Mouse (Mus musculus) liver, embryonic 13.5 days (tissue): ENCODE data around the gene Aurka. TPM values are rescaled to one million over a fixed set of nuclear protein-coding genes. Genes with fewer than 3 reads are reported as not detected.

Source experiments
- ATAC-seq: fragments of 200-750 bp; cut with Nextera tagmentation; 2 replicates; pipeline ENCODE4 v1.8.0; 2017; ENCODE audit warnings: low read depth, mild to moderate bottlenecking, moderate number of reproducible peaks, moderate library complexity
- DNase-seq: peaks from one replicate; pipeline ENCODE4 v3.0.0; 2022
- H3K27ac ChIP-seq: fragments of 300-500 bp; sonication (generic); 2 replicates; pipeline ENCODE4 v1.5.1; 2015; ENCODE audit warnings: moderate library complexity, mild to moderate bottlenecking, inconsistent platforms
- H3K27me3 ChIP-seq: fragments of 300-500 bp; sonication (generic); 2 replicates; pipeline ENCODE4 v1.6.1; 2015; ENCODE audit warnings: mild to moderate bottlenecking, inconsistent platforms
- H3K36me3 ChIP-seq: fragments of 300-500 bp; sonication (generic); 2 replicates; pipeline ENCODE4 v1.6.1; 2015; ENCODE audit warnings: mild to moderate bottlenecking, inconsistent platforms
- H3K4me1 ChIP-seq: fragments of 300-500 bp; sonication (generic); replicated peaks from 2 replicates; pipeline ENCODE4 v1.6.1; 2015; ENCODE audit warnings: inconsistent platforms
- H3K4me2 ChIP-seq: fragments of 300-500 bp; sonication (generic); 2 replicates; pipeline ENCODE4 v1.6.1; 2015; ENCODE audit warnings: inconsistent platforms, mild to moderate bottlenecking, moderate library complexity
- H3K4me3 ChIP-seq: fragments of 300-500 bp; sonication (generic); replicated peaks from 2 replicates; pipeline ENCODE4 v1.5.1; 2015; ENCODE audit warnings: mild to moderate bottlenecking, inconsistent platforms
- H3K9ac ChIP-seq: fragments of 300-500 bp; sonication (generic); 2 replicates; pipeline ENCODE4 v1.6.1; 2015; ENCODE audit warnings: mild to moderate bottlenecking, inconsistent platforms
- H3K9me3 ChIP-seq: fragments of 300-500 bp; sonication (generic); replicated peaks from 2 replicates; pipeline ENCODE4 v1.6.1; 2016; ENCODE audit warnings: inconsistent platforms
- WGBS: fragments of 180-500 bp; shearing (Covaris S2); methylation state at CpG from one replicate; pipeline ENCODE4 v1.1.7; 2015; ENCODE audit not compliant: insufficient replicate concordance; 5-methylcytosine and 5-hydroxymethylcytosine counted together
- polyA plus RNA-seq: library from polyadenylated mRNA; unstranded; fragments of >200 nt; fragmentation: Nextera tagmentation; extraction: Ambion mirVana; gene quantifications from 2 replicates; pipeline ENCODE4 v1.2.1, GENCODE M21; 2015

Gene Aurka
- polyA plus RNA-seq, 1 experiment from 2014 or later: 142 TPM

DNA sequence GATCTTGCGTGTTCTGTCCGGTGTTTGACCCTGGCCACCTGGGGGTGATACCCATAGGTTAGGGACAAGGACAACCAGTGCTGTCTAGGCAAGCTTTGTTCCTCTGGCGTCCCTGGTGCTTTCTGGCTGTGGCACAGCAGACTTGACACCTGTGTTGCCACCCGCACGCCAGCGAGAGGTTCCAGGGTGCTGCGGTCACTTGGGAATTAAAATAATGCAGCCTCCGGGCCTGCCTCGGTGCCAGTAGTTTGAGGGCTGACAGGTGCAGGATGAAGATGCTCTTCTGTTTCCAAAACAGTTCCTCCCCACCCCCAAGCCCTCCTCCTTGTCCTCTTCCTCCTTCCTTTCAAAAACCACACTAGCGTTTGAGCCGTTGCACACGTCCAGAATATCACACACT, 11.6 kb upstream of the Aurka start:
- no peak for DNase-seq
- Histone ChIP-seq H3K27me3 (no peaks in the 10 kb centered on the region), H3K4me2 (no peak overlapping the region), H3K9me3 (no peaks in the 10 kb centered on the region), H3K4me1 (no peaks in the 10 kb centered on the region), H3K36me3 (peaks cover 64% of the 10 kb centered on the region), H3K9ac (no peak overlapping the region), H3K4me3 (no peak overlapping the region), H3K27ac (no peak overlapping the region)
- no peak for ATAC-seq
- WGBS: 76% methylated on average over 12 of the region's 12 CpGs

DNA sequence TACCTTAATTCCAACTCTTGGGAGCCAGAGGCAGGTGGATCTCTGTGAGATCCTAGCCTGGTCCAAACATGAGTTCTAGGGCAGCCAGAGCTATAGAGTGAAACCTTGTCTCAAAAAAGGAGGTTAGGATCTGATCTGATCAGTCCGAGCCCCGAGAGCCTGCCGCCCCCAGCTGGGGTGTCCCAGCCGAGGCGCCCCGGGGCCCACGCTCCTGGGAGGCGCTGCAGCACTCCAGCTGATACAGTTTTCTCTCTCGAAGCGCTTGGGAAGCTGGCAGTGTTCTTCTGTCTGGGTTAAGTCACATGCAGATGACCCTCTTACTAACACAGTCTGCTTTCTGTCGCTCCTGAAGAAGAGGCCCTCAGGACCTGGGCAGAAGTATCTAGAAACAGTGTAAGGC, 11.0 kb upstream of the Aurka start:
- H3K27me3 ChIP-seq: no peaks in the 10 kb centered on the region
- DNase-seq: no peak
- H3K9me3 ChIP-seq: no peaks in the 10 kb centered on the region
- 88% methylated on average over 11 of the region's 11 CpGs for WGBS
- no peaks in the 10 kb centered on the region for H3K4me1 ChIP-seq
- H3K4me2 ChIP-seq: no peak overlapping the region
- peaks cover 70% of the 10 kb centered on the region for H3K36me3 ChIP-seq
- H3K27ac ChIP-seq: no peak overlapping the region
- H3K9ac ChIP-seq: no peak overlapping the region
- no peak overlapping the region for H3K4me3 ChIP-seq
- no peak for ATAC-seq

DNA sequence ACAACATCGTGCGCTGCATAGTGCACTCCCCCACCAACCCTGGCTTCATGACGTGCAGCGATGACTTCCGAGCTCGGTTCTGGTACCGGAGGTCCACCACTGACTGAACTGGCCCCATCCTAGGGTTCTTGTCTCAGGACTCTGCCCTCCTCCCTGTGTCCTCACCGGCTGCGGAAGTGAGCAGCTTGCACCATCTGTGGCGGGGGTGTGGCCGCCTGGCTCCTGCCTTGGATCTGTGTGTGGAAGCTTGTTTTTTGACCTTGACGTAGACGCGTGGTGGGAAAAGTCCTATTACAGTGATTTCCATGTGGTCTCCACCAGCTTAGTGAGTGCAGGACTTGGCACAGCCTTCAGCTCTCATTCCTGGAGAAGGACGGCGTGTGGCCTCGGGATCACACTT, 10.2 kb upstream of the Aurka start:
- Histone ChIP-seq H3K36me3 (peaks cover 78% of the 10 kb centered on the region), H3K9ac (no peak overlapping the region), H3K27ac (no peak overlapping the region), H3K4me3 (no peak overlapping the region), H3K27me3 (no peaks in the 10 kb centered on the region), H3K4me1 (no peaks in the 10 kb centered on the region), H3K9me3 (no peaks in the 10 kb centered on the region), H3K4me2 (no peak overlapping the region)
- WGBS: 93% methylated on average over 17 of the region's 17 CpGs
- no peak for ATAC-seq
- DNase-seq: no peak

DNA sequence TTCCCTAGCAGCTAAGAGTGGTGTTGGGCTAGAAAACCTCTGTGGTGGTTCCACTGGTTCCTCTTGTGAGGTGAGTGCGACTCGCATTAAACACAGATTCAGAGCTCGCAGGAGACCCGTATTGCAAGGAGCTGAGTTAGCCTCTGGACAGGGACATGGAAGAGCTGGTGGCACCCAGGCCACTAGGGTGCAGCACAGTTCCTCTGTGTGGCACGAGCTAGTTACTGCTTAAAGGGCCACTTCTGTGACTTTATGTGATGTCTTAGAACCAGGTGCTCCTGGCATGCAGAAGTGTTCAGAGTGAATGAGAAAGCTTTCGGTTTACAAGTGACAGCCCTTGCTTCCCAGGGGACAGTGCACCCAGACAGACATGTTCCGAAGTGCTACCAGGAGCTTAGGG, 8.0 kb upstream of the Aurka start:
- no peaks in the 10 kb centered on the region for H3K9me3 ChIP-seq
- no peak overlapping the region for H3K9ac ChIP-seq
- DNase-seq (no peak), ATAC-seq (no peak)
- no peaks in the 10 kb centered on the region for H3K27me3 ChIP-seq
- no peaks in the 10 kb centered on the region for H3K4me1 ChIP-seq
- H3K4me3 ChIP-seq: no peak overlapping the region
- peaks cover 98% of the 10 kb centered on the region for H3K36me3 ChIP-seq
- WGBS: 74% methylated on average over 7 of the region's 7 CpGs
- no peak overlapping the region for H3K27ac ChIP-seq
- no peak overlapping the region for H3K4me2 ChIP-seq

DNA sequence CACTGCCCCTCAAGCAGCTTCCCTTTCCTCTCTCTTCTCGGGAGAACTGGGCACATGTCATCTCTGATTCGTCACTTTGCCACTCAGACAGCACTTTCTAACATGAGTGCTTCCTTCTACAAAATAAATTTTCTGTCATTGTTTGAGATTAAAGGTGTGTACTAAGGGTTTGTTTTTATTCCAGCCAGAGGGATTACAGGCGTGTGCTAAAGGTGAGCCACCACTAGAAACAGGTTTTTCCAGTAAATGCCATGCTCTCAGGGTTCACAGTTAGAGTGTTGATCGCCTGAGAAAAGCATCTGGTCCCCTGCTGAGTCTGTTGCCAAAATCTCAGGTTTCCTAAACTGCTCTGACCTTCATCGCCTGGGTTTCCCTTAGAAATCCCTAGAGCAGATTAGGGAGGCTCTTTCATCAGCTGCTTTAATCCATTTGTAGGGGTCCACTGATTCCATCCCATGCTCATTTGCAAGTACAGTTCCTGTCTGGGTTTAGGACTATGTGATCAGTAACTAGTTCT, 6.7 kb upstream of the Aurka start:
- H3K4me3 ChIP-seq: no peak overlapping the region
- H3K9me3 ChIP-seq: no peaks in the 10 kb centered on the region
- H3K4me2 ChIP-seq: no peak overlapping the region
- H3K9ac ChIP-seq: no peak overlapping the region
- WGBS: 65% methylated on average over 5 of the region's 5 CpGs
- peaks cover 98% of the 10 kb centered on the region for H3K36me3 ChIP-seq
- H3K4me1 ChIP-seq: peaks cover 13% of the 10 kb centered on the region
- H3K27me3 ChIP-seq: no peaks in the 10 kb centered on the region
- H3K27ac ChIP-seq: no peak overlapping the region
- DNase-seq (no peak), ATAC-seq (no peak)

DNA sequence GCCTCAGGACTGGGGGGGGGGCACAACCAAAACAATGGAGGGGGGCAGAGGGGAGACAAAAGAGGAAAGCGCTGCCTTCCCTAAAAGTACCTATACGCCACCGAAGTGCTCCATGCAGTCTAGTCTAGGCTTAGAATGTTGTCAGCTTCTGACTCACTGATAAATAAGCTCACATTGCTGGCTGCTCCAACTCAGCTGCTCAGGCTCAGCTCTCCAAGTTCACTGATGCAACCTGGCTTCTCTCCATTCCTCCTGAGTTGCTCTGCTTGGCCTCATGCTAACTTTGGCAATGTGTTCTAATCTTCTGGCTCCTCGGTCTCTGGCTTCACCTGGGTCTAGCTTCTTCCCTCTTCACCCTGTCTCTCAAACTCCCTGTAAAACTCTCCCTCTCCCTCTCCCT, 6.2 kb upstream of the Aurka start:
- Histone ChIP-seq H3K9me3 (no peaks in the 10 kb centered on the region), H3K36me3 (peaks cover 93% of the 10 kb centered on the region), H3K4me2 (no peak overlapping the region), H3K4me1 (peaks cover 18% of the 10 kb centered on the region), H3K27me3 (no peaks in the 10 kb centered on the region), H3K4me3 (no peak overlapping the region), H3K9ac (no peak overlapping the region), H3K27ac (no peak overlapping the region)
- ATAC-seq: no peak
- DNase-seq: no peak
- 88% methylated on average over 4 of the region's 4 CpGs for WGBS

DNA sequence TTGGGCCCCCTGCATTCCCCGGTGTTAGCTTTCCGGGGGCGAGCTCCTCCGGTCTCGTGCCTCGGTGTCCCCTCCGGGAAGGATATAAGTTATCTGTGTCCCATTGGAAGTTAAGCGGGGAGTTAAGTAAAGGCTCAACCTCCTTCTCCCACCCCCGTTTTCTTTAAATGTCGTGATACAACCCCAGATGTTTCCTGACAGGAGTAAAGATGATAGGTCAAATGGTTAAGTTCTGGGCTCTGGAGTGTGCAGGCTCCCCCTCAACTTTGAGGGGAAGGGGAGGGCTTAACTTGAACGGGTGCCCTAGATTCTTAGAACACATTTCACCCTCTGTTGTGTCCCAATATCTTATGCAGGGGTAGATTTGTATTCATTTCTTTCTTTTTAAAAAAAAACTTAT, 923 bp upstream of the Aurka start:
- peak overlapping the region; percentile 85 for H3K4me3 ChIP-seq
- 1% methylated on average over 11 of the region's 11 CpGs for WGBS
- peaks cover 53% of the 10 kb centered on the region for H3K4me1 ChIP-seq
- ATAC-seq (no peak), DNase-seq (no peak)
- peaks cover 69% of the 10 kb centered on the region for H3K36me3 ChIP-seq
- peak overlapping the region; percentile 93 for H3K9ac ChIP-seq
- H3K9me3 ChIP-seq: no peaks in the 10 kb centered on the region
- peak overlapping the region; percentile 75 for H3K27ac ChIP-seq
- peak overlapping the region; percentile 88 for H3K4me2 ChIP-seq
- no peaks in the 10 kb centered on the region for H3K27me3 ChIP-seq

DNA sequence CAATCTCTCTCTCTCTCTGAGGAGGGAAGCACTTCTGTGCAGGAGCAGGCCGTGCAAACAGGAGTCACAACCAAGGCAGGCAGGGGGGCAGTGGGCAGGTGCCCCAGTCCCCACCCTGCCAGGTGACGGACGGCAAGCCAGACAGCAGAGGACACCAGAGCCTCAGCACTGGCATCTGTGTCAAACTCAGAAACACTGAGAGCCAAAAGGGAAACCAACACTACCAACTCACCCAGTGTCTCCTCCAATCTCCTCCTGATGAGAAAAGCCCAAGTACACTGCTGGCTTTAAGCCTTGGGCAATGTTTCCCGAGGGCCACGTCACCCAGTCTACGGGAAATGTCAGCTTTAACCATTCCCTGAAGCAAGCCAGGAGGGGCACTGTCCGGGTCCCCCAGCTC, 7.2 kb downstream of the Aurka start:
- H3K9ac ChIP-seq: no peak overlapping the region
- DNase-seq (no peak), ATAC-seq (no peak)
- no peaks in the 10 kb centered on the region for H3K27me3 ChIP-seq
- WGBS: 87% methylated on average over 7 of the region's 7 CpGs
- H3K4me3 ChIP-seq: no peak overlapping the region
- peaks cover 100% of the 10 kb centered on the region for H3K36me3 ChIP-seq
- no peaks in the 10 kb centered on the region for H3K9me3 ChIP-seq
- peaks cover 53% of the 10 kb centered on the region for H3K4me1 ChIP-seq
- H3K27ac ChIP-seq: no peak overlapping the region
- H3K4me2 ChIP-seq: no peak overlapping the region

DNA sequence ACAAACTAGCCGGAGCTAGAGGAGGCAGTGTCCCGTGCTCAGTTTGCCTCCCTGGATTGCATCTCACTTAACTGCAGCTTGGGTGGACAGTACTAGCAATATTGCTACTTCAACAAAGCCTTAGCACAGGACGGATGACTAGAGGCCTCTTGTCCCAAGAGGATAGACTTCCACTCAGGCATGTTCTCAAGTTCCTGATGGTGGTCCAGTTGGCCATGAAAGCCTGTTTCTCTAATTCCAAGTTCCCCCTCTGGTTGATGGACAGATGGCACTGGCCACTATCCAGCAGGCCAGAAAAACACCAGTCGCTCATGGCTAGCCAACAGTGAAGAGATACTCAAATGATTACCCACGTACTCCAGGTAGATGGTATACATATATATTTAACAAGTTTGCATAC, 14.5 kb downstream of the Aurka start:
- H3K4me1 ChIP-seq: peaks cover 26% of the 10 kb centered on the region
- H3K36me3 ChIP-seq: peaks cover 98% of the 10 kb centered on the region
- DNase-seq (no peak), ATAC-seq (peak; percentile 16; the same call in 1 of the 2 replicates)
- H3K4me2 ChIP-seq: no peak overlapping the region
- H3K27ac ChIP-seq: peak overlapping the region; percentile 51
- no peaks in the 10 kb centered on the region for H3K27me3 ChIP-seq
- H3K4me3 ChIP-seq: no peak overlapping the region
- H3K9me3 ChIP-seq: no peaks in the 10 kb centered on the region
- WGBS: 85% methylated on average over 5 of the region's 5 CpGs
- no peak overlapping the region for H3K9ac ChIP-seq

DNA sequence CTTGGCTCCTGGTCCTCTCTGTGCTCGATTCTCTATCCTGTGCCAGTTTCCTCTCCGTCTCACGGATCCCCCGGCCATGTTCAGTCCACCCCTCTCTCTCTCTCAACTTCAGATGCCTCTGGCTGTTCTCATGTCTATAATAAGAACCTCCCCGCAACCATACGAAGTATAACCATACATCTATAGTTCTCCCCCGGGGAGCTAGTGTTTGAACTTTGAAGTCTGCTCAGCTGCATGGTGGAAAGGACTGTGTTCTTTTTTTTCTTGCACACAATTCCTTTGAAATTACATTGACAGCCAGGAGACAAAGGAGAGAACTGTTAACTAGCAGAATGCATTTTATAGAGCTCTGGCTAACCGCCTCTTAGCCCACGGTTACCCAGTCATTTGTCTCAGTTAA, 15.6 kb downstream of the Aurka start:
- no peaks in the 10 kb centered on the region for H3K9me3 ChIP-seq
- H3K36me3 ChIP-seq: peaks cover 98% of the 10 kb centered on the region
- no peak overlapping the region for H3K9ac ChIP-seq
- H3K4me2 ChIP-seq: no peak overlapping the region
- H3K4me1 ChIP-seq: peaks cover 36% of the 10 kb centered on the region
- DNase-seq (no peak), ATAC-seq (no peak)
- H3K4me3 ChIP-seq: no peak overlapping the region
- H3K27ac ChIP-seq: peak overlapping the region; percentile 51; the same call in 1 of the 2 replicates
- WGBS: 90% methylated on average over 9 of the region's 9 CpGs
- no peaks in the 10 kb centered on the region for H3K27me3 ChIP-seq

DNA sequence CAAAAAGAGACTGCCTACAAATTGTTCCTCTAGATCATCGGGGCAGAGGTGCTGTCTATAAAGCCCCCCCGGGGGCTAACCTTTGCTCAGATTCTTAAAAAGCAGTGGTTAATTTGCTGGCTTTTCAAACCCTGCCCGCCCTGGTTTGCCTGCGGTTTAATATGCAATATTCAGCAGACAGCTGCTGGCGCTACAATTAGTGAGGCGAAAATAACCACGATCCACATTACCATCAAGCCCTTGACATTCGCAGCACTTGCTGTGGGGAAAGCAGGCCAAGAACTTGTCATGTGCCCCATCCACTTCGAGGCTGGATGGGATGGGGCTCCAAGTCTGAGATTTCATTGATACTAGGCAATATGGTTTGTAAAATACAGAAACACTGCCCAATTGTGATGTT, 17.1 kb downstream of the Aurka start:
- Histone ChIP-seq H3K4me2 (no peak overlapping the region), H3K4me3 (no peak overlapping the region), H3K27ac (0 out of 2 replicates have a peak overlapping the region, but pooled peaks have one; percentile 48), H3K9ac (no peak overlapping the region), H3K36me3 (peaks cover 96% of the 10 kb centered on the region), H3K4me1 (peaks cover 52% of the 10 kb centered on the region), H3K9me3 (no peaks in the 10 kb centered on the region), H3K27me3 (no peaks in the 10 kb centered on the region)
- WGBS: 89% methylated on average over 9 of the region's 9 CpGs
- DNase-seq: no peak
- ATAC-seq: no peak

DNA sequence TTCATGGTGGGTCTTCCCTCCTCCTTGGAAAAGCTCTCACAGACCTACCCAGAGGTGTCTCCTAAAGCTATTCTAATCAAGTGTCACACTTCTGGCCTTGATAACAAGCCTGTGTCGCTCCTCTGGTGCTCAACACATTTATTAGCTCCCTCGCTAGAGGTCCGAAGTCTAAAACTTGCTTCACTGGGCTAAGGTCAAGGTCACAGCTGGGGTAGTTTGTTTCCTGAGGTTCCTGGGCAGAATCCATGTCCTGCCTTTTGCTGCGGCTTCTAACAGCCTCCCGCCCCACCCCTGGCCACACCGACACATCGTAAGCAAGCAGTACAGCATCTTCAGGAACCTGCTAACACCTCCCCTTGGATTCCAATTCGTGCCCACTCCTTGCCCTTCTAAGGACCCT, 19.6 kb downstream of the Aurka start:
- Histone ChIP-seq H3K9ac (peak overlapping the region; percentile 97), H3K4me3 (peak overlapping the region; percentile 87), H3K27ac (peak overlapping the region; percentile 100), H3K36me3 (peaks cover 77% of the 10 kb centered on the region), H3K27me3 (no peaks in the 10 kb centered on the region), H3K9me3 (no peaks in the 10 kb centered on the region), H3K4me1 (peaks cover 71% of the 10 kb centered on the region), H3K4me2 (peak overlapping the region; percentile 94)
- DNase-seq: no peak
- 64% methylated on average over 8 of the region's 8 CpGs for WGBS
- ATAC-seq: no peak
